Mouse (Mus musculus): ENCODE measurements around the gene Vtn.

Gene Vtn

DNA sequence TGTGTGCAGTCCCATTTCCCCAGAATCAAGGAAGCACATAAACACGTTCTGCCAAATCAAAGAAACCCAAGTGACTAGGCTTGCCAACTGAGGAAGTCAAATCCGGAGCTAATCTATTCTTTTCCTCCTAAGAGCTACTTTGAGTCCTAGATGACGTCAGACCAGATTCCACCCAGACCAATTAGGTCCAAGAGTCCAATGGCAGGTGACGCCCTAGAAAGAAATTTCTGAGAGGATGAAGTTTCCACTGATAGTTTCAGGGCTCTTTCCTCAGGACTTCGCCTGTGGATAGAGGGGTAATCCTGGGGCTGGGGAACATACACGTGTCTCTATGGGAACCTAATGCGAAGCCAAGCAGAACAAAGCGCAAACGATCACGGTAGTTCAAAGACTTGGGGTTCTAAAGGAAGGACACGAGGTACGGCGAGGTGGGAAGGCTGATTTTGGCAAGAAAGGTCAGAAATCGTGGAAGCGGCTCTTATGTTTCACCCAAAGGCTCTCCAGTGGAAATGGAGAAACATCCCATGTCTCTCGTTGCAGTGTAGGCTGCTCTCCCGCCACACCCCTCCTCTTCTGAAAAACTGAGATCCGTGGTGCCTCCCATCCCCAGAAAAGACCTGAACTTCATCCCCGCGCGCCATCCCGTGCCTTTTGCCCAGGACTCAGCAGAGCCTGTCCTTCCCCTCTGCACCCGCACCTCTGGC, 36.6 kb downstream of the Vtn start:
- DNase-seq, result no peak

DNA sequence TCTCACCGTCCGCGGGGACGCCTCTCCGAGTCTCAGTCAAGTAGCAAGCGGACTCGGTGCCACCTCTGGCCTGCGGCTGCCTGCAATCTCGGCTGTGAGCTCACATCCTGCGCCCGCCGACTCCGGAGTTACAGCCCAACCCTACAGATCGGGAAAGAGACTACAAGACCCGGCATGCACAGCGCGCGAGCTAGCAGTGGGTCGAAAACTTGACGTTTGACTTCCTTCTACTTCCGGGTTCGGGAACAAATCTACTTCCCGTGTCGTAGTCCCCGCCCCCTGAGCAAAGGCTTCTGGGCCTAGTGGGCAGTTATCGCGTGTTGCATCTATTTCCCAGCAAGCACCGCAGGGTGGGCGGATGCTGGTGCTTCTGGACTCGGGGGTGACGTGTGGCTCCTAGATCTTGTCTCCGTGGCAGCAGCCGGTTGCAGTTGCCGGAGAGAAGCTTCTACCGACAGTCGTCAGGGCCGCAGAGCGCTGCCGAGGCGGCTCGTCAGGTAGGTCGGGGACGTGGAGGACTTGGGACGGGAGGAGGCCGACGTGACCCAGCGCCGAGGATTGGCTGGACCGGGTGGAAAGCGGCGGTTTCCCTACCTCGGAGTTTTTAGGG, 37.3 kb downstream of the Vtn start, which contains the start of the genes Tnfaip1 and Ift20:
Gene Tnfaip1 (minus strand): TSS at position 253 of the 610 bp plus-strand sequence.
Gene Ift20 (plus strand): TSS at position 282 of the 610 bp plus-strand sequence.
- peak; percentile 93 to 95 for DNase-seq

DNA sequence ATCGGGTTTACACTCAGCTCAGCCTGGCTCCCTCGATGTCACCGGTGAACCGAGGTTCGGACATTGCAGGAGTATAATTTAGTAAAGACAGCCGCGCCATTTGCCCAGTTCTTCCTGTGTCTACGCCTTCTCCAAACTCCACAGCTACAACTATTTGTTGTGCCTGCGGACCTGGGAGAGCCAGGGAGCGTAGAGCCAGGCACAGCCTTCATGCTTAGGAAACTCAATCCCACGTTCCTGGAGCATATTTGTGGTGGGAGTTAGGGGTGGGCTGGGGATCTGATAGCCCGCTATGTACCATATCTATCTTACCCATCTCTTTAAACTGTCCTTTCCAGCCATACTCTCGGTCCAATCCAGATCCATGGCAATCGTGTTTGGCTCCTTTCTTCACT, 37.8 kb downstream of the Vtn start:
- no peak for DNase-seq

DNA sequence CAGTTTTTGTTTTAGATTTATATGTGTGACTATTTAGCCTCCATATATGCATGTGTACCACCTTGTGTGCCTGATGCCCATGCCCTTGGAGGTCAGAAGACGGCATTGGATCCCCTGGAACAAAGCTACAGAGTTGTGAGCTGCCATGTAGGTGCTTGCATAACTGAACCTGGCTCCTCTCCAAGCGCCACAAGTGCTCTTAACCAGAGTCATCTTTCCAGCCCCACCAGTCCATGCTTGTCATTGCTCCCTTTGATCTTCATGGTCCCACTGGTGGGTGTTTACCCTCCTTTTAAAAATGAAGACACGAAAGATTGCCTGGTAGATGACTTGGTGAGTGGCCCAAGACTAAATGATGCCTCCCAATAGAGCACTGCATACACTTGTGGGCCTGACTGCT, 41.5 kb downstream of the Vtn start:
- DNase-seq, result no peak

DNA sequence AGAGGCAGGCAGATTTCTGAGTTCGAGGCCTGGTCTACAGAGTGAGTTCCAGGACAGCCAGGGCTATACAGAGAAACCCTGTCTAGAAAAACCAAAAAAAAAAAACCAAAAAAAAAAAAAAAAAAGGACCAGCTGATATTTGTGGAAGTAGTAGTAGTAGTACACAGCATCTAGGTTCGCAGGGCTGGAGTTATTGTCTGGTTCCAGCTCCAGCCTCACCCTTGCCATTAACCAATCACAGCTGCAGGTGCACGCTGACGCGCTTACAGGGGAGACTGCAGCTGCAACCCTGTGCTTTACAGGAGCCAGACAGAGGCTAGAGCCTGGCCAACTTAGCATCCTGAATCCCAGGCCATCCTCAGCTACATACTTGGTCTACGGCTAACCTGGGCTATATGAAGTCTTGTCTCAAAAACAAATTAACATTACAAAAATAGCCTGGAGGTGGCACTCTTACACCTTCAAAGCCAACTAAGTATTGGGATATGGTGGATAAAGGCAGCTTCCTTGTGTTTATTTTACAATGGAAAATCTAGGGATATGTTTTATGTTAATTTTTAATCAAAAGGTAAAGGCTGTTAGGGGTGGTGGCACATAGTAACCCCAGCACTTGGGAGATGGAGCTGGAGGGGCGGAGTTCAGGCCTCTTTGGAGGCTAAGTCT, 45.7 kb downstream of the Vtn start:
- DNase-seq, result no peak

DNA sequence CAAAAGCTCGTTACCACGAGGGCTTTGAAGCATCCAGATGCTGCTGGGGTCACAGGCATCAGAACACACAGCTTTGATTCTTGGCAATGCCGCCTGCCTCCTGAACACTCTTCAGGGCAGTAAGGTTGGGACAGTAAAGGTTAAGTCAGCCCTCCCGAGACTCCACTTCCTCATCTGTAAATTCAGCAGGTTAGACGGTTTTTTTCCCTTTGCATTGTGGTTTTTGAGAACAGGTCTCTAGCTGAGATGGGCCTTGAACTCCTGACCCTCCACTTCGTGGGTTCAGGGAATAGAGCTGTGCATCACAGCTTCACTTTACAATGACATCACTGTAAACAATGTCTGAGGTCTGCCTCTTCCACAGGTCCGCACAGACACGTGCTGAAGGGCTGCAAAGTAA, 46.3 kb downstream of the Vtn start:
- no peak for DNase-seq

DNA sequence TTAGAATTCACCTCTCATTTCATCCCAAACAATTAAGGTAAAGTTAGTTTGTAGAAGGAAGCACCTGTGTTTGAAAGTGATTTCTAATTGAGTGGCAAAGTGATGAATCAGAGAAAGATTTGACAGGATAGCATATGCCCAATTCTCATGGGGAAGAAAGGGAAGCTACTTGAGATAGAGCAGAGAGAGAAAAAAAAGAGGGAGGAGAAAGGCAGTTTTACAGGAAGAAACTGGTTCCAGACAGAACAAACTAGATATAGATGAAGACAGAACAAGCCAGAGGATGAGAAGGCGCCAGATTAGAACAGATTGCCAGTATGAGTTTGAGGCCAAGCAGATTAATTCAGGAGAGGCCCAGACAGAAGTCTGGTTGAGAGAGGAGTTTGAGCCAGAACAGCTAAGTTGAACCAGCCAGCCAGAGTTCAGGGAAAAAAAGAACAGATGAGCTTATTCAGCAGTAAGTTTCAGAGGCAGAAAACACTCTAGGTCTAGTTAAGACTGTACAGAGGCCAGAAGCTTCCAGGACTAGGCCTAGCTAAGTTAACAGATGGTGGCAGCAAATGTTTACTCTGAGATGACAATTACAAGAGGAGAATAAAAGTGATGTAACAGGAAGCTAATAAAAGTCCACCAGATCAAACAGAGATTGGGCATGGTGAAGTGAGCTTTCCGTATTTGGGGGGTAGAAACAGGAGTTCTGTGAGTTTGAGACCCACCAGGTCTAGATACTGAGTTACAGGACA, 49.0 kb downstream of the Vtn start:
- DNase-seq, result no peak

DNA sequence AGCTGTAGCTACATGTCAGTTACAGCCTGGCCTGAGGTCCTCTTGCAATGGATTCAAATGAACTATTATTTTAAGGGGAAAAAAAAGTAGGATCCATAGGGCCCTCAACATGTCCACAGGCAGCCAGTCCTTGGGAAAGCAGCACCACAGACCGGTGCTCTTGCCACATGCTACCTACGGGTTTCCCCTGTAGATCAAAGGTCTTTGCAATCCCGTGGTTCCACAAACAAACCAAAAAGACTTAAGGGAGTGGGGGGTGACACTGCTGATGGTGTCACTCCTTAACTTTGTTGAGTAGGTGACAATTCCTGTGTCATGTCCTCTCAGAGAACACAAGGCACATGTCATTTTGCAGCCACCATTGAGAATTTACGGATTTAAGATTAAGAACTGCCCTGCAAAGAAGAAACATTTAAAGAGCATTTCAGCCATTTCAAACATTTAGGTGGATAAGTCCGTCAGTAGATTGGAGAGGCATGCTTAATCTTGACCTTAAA, 50.6 kb downstream of the Vtn start:
- DNase-seq, result no peak

DNA sequence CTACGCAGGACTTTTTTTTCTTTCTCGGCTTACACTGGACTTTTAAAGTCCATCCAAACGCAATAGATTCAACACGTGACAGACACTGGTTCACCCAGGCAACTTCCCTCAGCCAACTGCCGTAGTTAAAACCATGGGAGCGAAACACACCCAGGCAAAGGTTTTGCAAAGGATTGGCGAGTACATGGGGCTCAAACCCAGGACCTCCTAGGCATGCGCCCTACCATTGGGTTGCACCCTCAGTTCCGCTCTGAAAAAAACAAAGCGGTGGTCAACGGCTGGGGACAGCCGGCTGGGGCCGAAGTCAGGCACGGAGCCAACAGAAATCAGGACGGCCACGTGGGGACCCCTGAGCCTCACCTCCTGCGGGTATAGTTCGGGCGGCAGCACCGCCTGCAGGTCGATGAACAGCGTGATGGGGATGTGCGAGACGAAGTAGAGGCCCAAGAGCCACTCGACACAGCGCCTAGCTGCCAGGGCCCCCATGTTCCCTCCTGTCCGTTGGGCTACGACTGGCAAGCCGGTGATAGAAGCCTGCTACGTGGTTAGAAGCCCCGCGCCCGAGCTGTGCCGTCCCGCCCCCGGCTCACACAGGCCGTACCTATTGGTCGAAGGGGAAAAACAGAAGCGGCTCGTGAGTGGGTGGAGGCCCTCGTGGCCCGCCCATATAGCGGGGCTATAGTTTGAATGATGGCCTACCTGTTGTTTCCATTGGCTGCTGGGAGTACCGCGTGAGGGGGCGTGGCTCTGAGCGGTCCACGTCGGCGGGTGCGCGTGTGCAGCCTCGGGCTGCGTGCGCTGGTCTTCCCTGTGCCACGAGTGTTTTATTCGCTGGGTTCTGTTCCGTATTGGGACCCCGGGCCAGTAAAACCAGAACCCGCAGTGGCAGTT, 51.5 kb downstream of the Vtn start, which contains the start of gene Tmem97:
Gene Tmem97 (minus strand): TSS at position 610 of the 891 bp plus-strand sequence.
- peak; percentile 89 to 90 for DNase-seq

DNA sequence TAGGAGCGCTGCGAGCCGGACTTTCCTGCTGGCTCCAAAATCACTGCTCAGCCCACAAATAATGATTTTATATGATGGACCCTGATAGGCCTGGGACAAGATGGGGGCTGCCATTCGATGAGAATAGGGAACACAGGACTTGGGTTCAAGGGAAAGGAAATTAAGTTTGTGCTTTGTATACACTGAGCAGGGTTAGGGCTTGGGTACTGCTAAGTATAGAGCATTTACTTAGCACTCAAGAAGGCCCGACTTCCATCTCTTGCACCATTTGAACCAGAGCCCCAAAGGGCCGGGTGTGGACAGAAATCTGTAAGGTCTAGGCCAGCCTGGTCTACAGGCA, 52.1 kb downstream of the Vtn start:
- DNase-seq, result no peak
